Mouse (Mus musculus): Measurements from ENCODE around the gene Aldh16a1. TPM values are rescaled to one million over a fixed set of nuclear protein-coding genes. Genes with fewer than 3 reads are reported as not detected.
"Not testable (repeated sequence)": the region's sequence is repeated elsewhere in the genome, so short reads cannot be mapped to it uniquely, and the experiment has no call there.

The Aldh16a1 gene
- total RNA-seq, 2 experiments from 2014 or later, result 19.1 to 69.0 TPM

DNA sequence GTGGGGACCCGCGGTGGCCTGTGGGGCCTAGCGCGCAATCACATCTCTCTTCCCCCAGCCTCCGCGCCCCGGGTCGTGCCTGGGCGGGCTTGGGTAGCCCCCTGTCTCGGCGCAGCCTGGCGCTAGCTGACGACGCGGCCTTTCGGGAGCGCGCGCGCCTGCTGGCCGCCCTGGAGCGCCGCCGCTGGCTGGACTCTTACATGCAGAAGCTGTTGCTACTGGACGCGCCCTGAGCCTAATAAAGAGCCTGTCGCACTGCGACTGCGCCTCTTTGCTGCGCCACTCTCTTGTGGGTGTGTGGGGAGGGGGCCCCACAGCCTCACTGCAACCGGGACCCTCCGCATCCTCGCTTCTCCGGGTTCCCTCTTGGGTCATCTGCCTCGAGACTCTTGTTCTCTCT lies 27.2 kb upstream of the Aldh16a1 start:
- ATAC-seq (replicated peaks; ENCODE audit: low FRiP score, low TSS enrichment, poor library complexity, severe bottlenecking), result peak; percentile 11; the same call in 1 of the 2 replicates

DNA sequence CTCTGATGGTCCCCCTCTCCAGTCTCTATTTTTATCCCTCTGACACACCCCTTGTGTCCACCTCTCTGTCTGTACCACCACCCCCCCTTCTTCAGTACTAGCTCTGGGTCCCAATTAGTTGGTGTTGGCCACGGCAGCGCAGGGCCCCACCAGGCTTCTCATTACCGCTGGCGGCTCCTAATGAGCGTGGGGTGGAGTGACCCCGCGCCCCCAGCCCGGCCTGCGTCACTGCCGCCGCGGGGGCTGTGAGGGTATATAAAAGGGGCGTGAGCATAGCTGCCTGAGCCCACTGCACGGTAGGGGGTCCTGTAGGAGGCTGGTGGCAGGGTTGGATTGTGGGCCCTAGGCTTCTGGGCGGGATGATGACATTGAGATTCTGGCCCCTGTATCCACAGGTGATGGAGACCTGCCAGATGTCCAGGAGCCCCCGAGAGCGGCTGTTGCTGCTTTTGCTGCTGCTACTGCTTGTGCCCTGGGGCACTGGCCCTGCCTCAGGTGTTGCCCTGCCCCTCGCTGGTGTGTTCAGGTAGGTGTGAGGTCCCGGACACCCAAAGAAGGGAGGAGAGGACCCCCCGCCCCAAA lies 26.6 kb upstream of the Aldh16a1 start, which contains the start of gene Pth2:
Gene Pth2, plus strand, starts transcription at position 100 of the 582 bp plus-strand sequence.
- ATAC-seq (replicated peaks; ENCODE audit: low FRiP score, low TSS enrichment, poor library complexity, severe bottlenecking), result no peak

- ATAC-seq (replicated peaks; ENCODE audit: low FRiP score, low TSS enrichment, poor library complexity, severe bottlenecking), result no peak
These were observed 25.1 kb upstream of the Aldh16a1 start, which contains the start of gene Gfy for GRCm38 (mm10) chr7:45179469-45179868. Gene Gfy (minus strand): TSS chr7:45179569.

- no peak for ATAC-seq (replicated peaks; ENCODE audit: low FRiP score, low TSS enrichment, poor library complexity, severe bottlenecking)
These were observed 24.2 kb upstream of the Aldh16a1 start for GRCm38 (mm10) chr7:45178550-45178949.

- no peak for ATAC-seq (replicated peaks; ENCODE audit: low FRiP score, low TSS enrichment, poor library complexity, severe bottlenecking)
These were observed 22.0 kb upstream of the Aldh16a1 start for GRCm38 (mm10) chr7:45176356-45176755.

DNA sequence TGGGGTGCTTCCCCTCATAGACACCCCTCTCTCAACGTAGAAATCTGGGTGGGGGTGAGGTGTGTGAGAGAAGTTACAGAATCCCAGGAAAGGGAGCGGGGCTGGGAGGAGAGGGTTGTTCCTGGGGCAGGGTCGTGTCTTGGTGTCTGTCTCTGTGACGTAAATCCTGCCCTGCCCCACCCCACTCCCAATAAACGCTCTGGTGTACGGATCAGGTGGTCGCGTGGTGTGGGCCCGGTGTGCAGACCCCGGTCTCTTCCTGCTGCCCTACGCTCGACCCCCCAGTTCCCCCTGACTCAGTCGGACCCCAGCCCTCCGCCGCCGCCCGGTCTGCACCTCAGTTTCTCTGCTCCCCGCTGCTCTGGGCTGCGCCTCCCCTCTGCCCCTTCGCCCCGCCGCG lies 21.5 kb upstream of the Aldh16a1 start:
- ATAC-seq (replicated peaks; ENCODE audit: low FRiP score, low TSS enrichment, poor library complexity, severe bottlenecking), result no peak

DNA sequence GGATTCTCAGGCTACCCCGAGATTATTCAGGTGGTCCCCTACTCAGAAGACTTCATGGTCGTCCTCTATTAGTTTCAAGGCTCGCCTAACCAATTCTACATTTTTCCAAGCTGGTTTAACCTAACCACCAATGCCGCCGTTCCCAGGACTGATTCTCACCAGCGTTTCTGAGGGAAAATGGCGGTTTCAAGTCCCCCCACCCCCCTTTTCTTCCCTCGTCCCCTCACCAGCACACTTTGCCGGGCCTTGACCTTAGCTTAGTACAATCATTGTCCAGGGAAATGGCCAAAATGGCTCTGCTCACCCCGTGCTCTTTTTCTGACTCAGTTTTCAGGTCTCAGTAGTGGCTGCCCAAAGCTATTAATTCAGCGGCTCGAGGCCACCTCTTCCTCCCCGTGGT lies 21.0 kb upstream of the Aldh16a1 start:
- ATAC-seq (replicated peaks; ENCODE audit: low FRiP score, low TSS enrichment, poor library complexity, severe bottlenecking), result no peak

DNA sequence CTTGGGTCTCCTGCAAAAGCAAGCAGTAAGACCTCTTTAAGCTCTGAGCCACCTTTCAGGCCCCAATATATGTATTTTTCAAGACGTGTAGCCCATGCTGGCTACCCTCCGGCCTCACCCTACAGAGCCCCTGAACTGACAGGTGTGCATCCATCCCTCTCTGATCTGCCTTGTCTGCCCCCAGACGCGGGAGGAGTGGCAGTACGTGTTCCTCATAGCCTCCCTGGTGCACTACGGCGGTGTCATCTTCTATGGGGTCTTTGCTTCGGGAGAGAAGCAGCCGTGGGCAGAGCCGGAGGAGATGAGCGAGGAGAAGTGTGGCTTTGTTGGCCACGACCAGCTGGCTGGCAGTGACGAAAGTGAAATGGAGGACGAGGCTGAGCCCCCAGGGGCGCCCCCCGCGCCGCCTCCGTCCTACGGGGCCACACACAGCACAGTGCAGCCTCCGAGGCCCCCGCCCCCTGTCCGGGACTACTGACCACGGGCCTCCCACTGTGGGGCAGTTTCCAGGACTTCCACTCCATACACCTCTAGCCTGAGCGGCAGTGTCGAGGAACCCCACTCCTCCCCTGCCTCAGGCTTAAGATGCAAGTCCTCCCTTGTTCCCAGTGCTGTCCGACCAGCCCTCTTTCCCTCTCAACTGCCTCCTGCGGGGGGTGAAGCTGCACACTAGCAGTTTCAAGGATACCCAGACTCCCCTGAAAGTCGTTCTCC lies 20.3 kb upstream of the Aldh16a1 start:
- ATAC-seq (replicated peaks; ENCODE audit: low FRiP score, low TSS enrichment, poor library complexity, severe bottlenecking), result no peak

GRCm38 (mm10) chr7:45173772-45174171 lies 19.4 kb upstream of the Aldh16a1 start:
- not testable (repeated sequence) for ATAC-seq (replicated peaks; ENCODE audit: low FRiP score, low TSS enrichment, poor library complexity, severe bottlenecking)

DNA sequence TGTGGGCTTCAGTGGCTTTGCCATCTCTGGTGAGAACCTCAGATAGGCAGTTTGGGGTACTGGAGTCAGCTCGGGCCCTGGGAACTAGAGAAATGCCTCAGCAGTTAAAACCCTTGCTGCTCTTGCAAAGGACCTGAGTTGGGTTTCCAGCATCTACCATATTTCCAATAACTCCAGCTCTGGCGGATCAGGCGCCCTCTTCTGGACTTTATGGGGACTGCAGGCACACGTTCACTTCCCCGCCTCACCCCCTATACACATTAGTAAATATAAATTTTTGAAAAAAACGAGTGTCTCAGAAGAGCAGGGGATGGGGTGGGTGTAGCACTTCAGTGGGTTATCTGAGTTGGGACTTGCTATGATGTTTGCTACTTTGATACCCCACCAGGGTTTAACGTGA lies 18.6 kb upstream of the Aldh16a1 start:
- peak; percentile 10; the same call in 1 of the 2 replicates for ATAC-seq (replicated peaks; ENCODE audit: low FRiP score, low TSS enrichment, poor library complexity, severe bottlenecking)

DNA sequence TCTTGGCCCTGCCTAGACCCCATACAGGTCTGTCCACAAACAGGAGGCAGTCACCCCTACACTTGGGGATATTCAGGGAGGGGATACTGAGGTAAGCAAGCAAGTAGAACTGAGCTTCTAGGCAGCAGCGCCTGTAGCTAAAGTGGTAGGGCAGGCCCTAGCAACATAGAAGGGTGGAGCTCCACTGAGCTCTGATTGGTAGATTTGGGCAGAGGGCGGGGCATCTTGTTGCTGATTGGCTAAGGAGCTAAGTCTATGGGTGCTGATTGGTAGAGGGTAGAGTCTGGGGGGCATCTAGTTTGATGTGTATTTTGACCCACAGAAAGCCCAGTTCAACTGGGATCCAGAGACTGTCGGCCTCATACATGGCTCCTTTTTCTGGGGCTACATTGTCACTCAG lies 15.1 kb upstream of the Aldh16a1 start:
- ATAC-seq (replicated peaks; ENCODE audit: low FRiP score, low TSS enrichment, poor library complexity, severe bottlenecking), result no peak

DNA sequence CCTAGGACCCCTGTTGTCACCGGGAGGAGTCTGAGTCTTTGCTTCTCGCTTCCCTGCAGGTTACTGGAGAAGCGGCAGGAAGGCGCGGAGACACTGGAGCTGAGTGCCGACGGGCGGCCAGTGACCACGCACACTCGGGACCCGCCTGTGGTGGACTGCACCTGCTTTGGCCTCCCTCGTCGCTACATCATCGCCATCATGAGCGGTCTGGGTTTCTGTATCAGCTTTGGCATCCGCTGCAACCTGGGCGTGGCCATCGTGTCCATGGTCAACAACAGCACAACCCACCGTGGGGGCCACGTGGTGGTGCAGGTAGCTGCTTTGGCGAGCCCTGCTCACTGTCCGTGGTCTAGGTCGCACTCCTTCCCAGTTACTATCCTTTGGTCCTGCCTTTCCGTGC lies 14.3 kb upstream of the Aldh16a1 start:
- no peak for ATAC-seq (replicated peaks; ENCODE audit: low FRiP score, low TSS enrichment, poor library complexity, severe bottlenecking)

DNA sequence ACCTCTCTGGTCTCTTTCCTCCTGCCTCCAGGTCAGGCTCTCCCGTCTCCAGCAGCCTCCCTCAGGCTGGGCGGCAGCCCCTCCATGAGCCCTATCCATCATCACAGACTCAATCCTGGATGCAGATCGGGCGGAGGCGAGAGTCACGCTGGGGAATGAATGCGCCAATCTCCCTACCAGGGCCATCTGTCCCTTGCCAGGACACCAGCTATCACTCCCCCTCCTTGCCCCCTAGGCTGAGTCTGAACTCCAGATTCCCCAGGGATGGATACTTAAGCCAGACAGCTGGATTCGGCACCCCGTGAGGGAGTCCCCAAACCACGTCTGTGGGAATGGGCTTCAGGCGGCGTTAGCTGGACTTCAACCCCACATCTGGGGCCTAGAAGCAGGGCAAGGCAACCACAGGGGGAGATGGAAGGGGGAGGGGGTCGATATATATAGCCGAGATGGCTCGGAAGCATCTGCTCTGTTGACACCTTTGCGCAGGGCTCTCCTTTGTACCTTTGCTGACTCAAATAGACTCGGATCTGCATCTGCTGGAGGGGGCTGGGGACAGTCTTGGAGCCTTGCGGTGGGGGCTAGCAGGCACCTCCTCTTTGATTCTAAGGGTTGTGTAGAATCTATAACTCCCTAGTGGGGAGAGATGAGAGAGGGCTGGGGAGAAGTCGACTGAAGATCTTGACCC lies 13.5 kb upstream of the Aldh16a1 start:
- no peak for ATAC-seq (replicated peaks; ENCODE audit: low FRiP score, low TSS enrichment, poor library complexity, severe bottlenecking)

GRCm38 (mm10) chr7:45166950-45167401 lies 12.6 kb upstream of the Aldh16a1 start:
- no peak for ATAC-seq (replicated peaks; ENCODE audit: low FRiP score, low TSS enrichment, poor library complexity, severe bottlenecking)

DNA sequence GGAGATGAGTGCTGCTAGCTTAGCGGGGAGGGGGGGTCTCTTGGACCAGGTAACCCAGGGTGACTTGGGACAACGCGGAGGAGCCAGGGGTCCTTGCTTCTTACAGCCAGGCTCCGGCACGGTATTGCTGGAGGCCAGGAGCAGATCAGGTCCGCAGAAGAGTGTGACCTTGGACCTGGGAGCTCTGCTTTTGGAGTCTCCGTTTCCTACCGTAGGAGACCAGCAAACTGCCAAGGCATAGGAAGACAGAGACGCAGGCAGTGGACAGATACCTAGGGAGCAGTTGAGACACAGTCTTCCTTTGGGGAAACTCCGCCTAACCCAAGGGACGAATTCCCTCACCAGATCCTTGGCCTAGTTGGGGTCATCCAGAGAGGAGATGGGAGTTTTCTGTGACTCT lies 11.3 kb upstream of the Aldh16a1 start:
- ATAC-seq (replicated peaks; ENCODE audit: low FRiP score, low TSS enrichment, poor library complexity, severe bottlenecking), result no peak

GRCm38 (mm10) chr7:45164833-45165232 lies 10.4 kb upstream of the Aldh16a1 start:
- no peak for ATAC-seq (replicated peaks; ENCODE audit: low FRiP score, low TSS enrichment, poor library complexity, severe bottlenecking)

GRCm38 (mm10) chr7:45163735-45164490 lies 9.5 kb upstream of the Aldh16a1 start, which contains the start of gene Slc17a7:
Gene Slc17a7 (plus strand): TSS chr7:45163949.
- ATAC-seq (replicated peaks; ENCODE audit: low FRiP score, low TSS enrichment, poor library complexity, severe bottlenecking), result 0 out of 2 replicates have a peak, but pooled peaks have one; percentile 46

GRCm38 (mm10) chr7:45162996-45163615 lies 8.7 kb upstream of the Aldh16a1 start:
- ATAC-seq (replicated peaks; ENCODE audit: low FRiP score, low TSS enrichment, poor library complexity, severe bottlenecking), result no peak

DNA sequence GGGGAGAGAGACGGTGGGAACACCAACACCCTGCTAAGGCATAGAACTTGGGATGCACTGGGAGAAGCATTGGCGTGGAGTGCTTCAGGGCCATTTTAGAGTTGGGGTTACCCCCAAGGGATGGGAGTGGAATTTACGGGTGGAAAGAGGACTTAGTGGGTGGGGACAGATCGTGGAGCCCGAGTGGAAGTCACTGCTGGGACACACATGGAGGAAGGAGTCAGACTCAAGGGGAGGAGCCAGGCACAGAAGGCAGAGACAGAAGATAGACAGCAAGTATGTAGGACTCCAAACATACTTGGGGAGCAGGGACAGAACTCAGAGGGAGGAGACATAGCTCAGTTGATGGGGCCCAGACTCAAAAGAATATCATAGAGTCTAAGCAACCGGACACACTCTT lies 8.2 kb upstream of the Aldh16a1 start:
- ATAC-seq (replicated peaks; ENCODE audit: low FRiP score, low TSS enrichment, poor library complexity, severe bottlenecking), result no peak

All from megakaryocyte-erythroid progenitor cell, adult 5-6 weeks (primary cell).